Mouse (Mus musculus) heart, postnatal 36 days (tissue): ENCODE results near the gene Thy1. TPM values are rescaled to one million over a fixed set of nuclear protein-coding genes. Genes with fewer than 3 reads are reported as not detected.

ENCODE experiments used
- DNase-seq, 2 experiments: peaks; one replicate each; pipeline ENCODE4 v3.0.0; 2021 to 2022
- intact Hi-C: fragments of 180-260 bp; cut with DNase I; formaldehyde crosslinking; loops from one replicate; pipeline ENCODE4 v1.15.1; 2025
- total RNA-seq, 2 experiments: library from RNA; stranded (reverse); gene quantifications; 2 replicates each; pipeline ENCODE4 v1.2.3; 2021

Thy1 gene
- 10 to 100 TPM; 13.3 to 15.3 TPM for total RNA-seq

DNA sequence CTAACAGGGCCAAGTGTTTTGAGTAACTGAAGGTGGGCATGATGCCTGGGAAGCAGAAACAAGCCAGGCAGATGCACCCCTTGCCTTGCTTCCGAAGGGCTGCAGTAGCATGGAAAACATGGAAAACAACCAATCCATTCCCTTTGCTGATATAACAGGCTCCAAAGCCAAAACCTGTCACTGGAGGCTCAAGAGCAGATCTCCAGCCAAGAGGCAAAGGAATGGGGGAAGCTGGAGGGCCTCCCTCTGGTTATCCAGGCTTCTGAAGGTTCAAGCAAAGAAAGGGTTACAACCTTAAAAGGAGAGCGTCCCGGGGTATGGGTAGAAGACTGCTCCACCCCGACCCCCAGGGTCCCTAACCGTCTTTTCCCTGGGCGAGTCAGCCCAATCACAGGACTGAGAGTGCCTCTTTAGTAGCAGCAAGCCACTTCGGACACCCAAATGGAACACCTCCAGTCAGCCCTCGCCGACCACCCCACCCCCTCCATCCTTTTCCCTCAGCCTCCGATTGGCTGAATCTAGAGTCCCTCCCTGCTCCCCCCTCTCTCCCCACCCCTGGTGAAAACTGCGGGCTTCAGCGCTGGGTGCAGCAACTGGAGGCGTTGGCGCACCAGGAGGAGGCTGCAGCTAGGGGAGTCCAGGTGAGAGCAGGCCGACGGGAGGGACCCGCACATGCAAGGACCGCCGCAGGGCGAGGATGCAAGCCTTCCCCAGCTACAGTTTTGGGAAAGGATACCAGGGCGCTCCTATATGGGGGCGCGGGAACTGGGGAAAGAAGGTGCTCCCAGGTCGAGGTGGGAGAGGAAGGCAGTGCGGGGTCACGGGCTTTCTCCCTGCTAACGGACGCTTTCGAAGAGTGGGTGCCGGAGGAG is at the start of gene Thy1:
Thy1 (plus strand) TSS at position 549 of the 872 bp plus-strand sequence.
- intact Hi-C loops, result no loop called here
- peak; percentile 32 to 42 for DNase-seq

DNA sequence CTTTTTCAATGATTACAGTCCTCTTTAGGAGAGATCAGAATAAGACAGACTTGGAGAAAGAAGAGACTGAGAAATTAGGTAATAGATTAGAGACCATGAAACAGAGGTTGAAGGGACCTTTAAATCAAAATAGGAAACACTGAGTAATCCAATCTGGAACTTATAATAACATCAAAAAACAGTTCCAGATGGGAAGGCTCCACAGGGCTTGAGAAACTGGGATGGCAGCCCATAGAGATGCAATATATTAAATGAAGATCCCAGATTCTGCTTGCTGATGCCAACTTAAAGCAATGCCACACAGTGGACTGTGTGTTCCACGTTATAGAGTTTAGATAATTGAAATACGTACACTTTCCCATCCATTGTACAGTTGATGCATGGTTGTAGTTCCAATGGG is 45.5 kb upstream of the Thy1 start:
- no peak for DNase-seq
- intact Hi-C loops, result no loop called here

DNA sequence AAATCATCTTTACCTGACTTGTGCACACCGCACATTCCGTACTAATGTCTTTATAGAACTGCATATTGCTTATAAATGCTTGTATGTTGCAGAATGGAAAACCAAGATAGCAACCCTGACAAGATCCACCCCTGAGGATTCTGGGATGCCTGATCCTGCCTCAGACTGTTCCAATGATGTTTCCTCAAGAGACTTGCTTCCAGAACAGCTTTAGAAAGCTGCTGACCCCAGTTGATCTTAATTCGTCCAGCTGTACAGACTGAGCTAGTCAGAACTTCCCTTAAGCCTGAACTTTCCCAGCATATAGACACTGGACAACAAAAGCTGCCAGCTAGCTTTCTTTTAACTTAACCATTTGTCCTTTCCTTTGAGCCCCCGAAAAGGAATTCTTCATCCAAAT is 44.3 kb upstream of the Thy1 start:
- intact Hi-C loops, result no loop called here

DNA sequence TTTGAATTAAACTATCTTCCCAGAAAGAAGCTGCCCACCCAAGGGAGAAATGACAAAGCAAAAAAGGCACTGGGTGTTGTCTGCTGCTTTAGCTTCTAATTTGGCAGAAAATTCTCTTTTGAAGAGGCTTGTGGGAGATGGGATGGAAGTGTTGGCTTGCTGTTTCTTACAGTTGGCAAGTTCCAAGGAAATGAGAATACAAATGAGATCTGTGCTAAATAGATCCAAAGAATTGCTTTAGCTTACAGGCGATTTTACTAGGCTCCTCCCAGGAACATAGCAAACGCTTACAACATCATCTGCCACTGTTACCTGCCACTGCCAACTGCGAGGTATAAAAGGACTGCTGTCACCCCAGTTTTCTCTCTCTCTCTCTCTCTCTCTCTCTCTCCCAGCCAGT is 38.8 kb upstream of the Thy1 start:
- no peak for DNase-seq
- intact Hi-C loops, result no loop called here

More for the DNA sequence above, 44.3 kb upstream of the Thy1 start:
- peak in 1 of 2 experiments; percentile 7 for DNase-seq

DNA sequence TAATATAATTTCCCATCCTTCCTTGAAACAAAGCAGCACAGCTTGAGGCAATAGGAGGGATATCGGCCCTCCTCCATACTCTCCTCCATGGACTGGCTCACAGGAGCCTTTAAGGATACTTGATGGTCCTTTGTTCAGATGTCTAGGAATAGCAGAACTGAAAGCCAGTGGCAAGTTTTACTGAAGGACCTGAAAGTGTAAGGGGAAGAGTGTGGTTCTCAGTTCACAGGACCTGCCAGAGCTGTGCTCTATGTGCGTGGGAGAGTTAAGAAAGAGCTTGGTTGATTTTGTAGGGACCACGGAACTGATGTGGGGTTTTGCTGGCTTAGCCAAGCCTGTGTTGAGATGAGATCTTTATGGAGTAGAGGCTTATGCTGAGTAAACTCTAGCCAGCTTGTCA is 37.9 kb upstream of the Thy1 start:
- intact Hi-C loops, result no loop called here
- no peak for DNase-seq

DNA sequence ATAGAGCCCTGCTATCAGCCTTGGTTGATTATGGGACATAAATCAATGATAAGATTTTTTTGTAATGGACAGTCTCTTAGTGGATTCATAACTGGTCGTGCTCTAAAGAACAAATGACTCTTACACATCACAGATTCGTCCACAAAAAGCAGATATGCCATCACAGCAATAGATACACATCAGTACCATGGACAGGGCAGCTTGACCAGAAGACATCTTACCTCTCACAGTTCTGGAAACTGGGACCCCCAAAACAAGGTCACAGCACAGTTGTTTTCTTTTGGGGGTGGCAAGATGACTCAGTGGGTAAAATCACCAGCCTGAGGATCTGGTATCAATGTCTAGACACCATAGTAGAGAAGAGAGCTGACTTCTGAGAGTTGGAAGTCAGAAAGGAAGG is 35.9 kb upstream of the Thy1 start:
- no peak for DNase-seq
- intact Hi-C loops, result no loop called here

DNA sequence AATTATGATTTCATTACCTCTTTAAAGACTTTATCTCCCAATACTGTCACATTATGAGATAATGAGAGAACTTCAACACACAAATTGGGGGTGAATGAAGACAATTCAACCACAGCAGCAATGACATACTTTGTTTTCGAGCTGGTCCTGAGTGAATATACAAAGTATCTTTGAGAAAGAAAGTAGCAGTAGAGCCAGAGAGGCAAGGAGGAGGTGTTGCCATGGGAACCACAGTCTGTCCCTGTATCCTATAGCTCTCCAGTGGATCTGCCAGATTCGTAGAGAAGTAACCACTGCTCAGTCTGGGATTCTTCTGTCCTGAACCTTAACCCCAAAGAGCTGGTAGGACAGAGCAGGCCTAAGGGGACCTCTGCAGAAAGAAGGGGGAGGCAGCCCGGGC is 35.2 kb upstream of the Thy1 start:
- intact Hi-C loops, result no loop called here
- no peak for DNase-seq

DNA sequence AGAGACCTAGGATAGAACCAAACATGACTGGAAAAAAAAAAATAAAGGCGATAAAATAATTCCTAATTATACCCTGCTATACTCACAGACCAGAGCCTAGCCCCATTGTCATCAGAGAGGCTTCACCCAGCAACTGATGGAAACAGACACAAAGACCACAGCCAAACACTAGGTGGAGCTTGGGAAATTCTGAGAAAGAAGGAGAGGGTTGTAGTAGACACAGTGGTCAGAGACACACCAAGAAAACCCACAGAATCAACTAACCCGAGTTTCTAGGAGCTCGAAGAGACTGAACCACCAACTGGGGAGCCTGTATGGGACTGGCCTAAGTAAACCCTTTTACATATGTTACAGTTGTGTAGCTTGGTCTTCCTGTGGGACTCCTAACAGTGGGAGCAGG is 32.3 kb upstream of the Thy1 start:
- intact Hi-C loops, result no loop called here
- no peak for DNase-seq

DNA sequence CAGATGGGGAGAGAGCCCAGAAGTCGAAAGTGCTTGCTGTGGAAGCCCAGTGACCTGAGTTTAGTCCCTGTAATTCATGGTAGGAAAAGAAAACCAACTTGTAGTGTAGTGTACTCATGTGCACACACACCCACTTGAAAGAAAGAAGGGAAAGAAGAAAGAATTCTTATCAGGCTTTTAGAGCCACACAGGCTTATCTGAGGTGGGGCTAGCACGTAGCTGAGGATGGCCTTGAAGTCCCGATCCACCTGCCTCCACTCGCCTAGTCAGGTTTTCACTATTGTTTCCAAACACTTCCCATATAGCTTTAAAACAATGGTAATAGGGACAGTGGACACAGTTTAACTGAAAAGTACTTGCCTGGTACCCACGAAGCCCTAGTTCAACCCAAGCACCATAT is 31.5 kb upstream of the Thy1 start:
- intact Hi-C loops, result no loop called here

DNA sequence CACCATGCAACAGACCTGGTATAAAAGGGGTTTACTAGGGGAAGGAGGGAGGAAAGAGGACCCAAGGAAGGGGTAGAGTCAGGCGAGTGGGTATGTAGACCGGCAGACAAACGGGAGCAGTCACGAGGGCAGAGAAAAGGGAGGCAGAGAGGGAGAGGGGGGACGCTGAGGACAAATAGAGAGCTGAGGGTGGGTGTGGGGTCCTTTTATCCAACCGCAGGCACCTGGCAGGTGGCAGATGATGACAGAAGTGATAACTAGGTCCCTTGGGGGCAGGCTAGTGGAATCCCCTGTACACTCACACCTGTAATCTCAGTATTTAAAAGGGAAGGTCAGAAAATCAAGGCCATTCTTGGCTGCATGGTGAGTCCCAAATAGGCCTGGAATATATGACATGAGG is 31.0 kb upstream of the Thy1 start:
- intact Hi-C loops, result no loop called here
- no peak for DNase-seq

More for the DNA sequence above, 31.5 kb upstream of the Thy1 start:
- DNase-seq, result no peak

DNA sequence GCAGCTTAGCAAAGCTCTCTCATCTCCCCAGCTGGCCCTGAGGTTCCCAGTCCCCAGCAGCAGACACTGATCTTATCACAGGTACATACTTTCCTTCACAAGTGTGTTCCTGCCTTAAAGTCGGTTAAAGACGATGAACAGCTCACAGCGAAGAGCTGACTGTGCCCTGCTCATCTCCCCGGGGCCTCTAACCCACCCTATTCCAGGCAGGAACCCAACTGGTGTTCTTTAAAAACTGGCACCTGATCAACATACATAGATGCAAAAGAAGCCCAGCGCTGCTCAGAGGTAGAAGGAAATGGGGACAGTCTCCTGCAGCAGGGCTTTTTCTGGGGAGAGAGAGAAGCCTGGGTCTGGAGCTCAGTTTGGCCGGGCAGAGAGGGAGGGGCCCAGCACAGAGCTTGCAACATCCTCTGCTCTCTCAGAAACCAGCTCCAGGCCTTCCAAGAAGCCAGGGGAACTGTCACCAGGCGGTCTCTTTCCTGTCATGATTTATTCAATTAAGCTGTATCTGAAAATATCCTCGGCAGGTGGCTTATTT is 30.4 kb upstream of the Thy1 start:
- intact Hi-C loops, result no loop called here
- DNase-seq, result peak in 1 of 2 experiments; percentile 27

DNA sequence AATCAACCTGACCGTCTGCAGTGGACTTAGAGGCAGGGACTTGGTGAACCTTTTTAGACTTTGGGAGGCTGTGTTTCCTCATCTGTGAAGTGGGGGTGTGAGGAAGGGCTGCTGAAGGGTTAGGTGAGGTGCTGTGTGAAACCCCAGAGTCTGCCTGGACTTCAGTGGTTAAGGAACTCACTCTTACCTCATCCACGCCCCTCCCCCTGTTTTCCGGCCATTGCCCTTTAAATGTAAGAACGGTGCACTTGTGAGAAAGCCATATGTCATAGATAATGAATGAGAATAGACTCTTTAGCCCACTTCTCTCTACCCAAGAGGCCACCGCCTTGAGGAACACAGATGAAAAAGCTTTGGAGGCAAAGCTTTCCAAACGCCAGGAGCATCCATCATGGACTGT is 29.4 kb upstream of the Thy1 start:
- intact Hi-C loops, result no loop called here
- DNase-seq, result no peak

DNA sequence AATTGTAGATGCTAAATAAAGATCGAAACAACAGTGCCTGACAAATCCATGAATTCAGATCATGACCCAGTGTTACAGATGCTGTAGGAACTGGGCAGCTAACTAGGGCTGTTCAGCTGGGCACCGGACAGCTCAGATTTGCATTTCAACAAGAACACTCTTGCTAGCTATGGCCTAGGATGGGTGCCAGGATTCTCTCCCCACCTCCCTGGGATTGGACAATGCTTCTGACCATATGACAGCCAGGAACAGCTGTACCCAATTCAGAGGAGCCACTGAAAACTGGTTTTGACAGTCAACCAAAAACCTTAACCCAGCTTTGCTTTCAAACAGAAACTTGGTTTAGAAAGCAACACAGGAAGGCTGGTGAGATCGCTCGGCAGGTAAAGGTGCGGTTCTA is 26.9 kb upstream of the Thy1 start:
- DNase-seq, result no peak

DNA sequence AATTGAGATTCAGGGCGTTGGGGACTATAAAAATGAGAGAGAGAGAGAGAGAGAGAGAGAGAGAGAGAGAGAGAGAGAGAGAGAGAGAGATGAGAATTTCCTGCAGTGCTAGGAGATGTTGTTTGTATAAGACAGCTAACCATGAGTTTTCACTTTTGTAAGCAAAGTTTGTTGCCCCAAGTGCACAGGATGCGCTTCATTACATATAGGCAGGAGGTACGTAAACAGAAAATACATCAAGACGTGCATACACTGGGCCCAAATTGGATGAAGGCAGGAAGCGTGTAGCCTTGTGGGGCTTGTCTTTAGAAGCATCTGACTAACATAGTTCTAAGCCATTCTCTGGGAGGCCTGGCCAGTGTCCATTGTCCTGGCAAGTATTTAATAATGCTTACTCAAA is 25.3 kb upstream of the Thy1 start:
- intact Hi-C loops, result no loop called here
- DNase-seq, result no peak

More for the DNA sequence above, 26.9 kb upstream of the Thy1 start:
- intact Hi-C loops, result no loop called here

DNA sequence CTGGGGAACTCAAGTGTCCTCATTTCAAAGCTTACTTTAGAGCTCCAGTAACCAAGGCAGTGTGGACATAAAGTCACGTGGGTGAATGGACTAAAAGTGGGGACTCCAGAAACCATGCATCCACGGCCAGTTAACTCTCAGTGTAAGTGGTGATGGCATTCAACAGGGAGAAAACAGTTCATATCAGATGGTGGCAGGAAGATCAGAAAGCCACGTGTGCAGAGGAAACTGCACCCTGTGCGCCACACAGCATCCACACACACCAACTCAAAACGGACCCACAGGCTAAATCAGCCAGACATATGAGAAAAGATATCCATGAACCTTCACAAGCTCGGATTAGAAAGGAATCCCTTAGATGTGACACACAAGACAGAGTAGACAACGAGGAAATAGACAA is 23.2 kb upstream of the Thy1 start:
- DNase-seq, result no peak
- intact Hi-C loops, result no loop called here

DNA sequence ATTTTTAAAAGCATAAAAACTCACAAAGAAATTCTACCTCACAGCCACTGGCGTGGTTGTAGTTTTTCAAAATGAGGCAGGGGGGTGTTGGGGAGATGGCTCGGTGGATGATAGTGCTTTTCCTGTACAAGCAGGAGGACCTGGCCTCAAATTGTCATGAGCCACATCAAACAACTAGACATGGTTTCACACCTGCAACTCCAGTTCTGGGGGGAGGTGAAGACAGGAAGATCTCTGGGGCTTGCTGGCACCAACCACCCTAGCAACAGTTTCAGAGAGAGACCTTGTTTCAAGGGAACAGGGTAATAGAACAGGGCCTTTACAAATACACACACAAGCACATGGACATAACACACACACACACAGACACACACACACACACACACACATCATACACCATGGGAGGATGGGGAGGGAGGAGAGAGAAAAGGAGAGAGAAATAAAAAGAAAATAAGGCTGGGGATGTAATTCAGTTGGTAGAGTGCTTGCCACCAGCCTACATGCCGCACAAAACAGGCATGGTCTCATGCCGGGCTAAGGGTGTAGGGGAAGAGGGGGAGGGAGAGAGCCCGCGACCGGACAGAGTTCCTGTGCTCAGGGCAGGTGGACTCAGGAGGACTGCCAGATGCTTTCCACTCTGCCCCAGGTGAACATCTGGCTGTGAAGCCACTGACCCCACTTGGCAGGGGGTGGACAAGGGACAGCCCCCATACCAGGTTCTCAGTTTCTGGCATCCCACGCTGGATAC is 20.9 kb upstream of the Thy1 start:
- intact Hi-C loops, result no loop called here
- DNase-seq, result no peak

DNA sequence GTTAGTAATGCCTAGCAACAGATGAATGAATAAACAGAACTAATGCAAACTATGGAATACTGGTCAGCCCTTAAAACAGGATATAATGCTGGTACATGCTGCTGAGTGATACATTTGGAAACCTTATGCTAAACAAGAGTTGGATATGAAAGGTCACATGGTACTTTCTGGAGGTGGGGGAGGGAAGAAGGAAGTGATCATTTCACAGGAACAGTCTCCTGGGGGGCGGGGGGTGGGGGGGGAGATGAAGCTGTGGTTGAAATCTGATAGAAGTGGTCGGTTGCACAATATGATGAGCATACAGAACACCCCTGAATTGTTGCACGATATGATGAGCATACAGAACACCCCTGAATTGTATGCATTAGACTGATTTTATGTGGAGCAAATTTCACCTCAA is 19.1 kb upstream of the Thy1 start:
- intact Hi-C loops, result no loop called here
- DNase-seq, result no peak

DNA sequence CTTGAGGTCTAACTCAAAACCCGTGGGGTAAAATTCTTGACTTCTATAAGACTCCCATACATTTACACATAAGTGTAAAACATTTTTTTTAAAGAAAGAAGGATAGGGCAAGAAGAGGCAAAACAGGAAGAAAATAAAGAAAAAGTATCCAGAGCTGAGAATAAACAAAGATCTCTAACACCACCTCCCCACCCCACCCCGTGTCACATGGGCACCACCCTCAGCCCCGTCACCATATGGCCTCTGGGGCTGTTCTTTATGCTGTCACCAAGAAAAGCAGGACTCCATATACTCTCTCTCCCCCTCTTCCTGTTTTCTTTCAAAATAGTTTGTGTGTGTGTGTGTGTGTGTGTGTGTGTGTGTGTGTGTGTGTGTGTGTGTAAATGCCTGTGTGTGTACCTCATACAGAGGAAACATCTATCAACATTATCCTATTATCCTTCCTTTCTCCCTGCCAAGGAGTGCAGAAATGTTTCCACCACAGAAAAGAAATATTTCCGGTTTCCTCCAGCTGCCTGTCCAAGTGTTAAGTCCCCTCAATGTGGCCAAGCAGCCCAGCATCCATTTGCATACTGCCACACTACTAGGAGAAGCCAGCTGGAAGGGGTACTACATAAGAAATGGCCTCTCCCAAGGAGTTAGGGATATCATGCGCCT is 13.5 kb upstream of the Thy1 start:
- intact Hi-C loops, result no loop called here
- no peak for DNase-seq

DNA sequence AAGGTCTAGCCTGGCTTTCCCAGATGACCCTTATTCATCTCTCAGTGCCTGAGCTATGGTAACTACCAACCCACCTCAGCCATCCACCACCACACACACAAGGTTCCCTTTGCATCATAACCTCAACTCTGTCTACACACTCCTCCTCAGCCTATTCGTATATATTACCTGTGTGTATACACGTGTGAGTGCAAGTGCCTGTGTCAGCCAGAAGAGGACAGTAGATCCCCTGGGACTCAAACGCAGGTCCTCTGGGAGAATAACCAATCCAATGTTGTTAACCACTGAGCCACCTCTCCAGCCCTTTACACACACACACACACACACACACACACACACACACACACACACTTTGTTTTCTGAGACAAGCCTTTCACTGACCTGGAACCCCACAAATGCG is 12.5 kb upstream of the Thy1 start:
- intact Hi-C loops, result no loop called here

DNA sequence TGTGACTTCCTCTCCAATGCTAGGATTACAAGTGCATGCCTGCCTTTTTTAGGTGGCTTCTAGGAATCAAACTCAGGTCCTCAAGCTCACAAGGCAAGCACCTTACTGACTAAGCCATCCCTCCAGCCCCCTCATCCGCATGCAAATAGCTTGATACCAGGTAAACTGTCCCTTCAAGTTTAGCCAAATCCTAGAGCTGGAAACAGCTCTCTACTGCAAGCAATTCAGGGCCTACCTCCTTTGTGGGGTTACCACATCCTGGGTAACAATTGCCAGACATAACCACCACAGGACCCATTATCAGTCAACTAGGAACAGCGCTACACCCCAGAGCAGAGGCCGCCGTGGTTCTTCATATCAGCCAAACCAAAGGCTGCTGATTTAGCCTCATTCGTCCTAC is 12.1 kb upstream of the Thy1 start:
- DNase-seq, result no peak
- intact Hi-C loops, result no loop called here

More for the DNA sequence above, 12.5 kb upstream of the Thy1 start:
- no peak for DNase-seq

DNA sequence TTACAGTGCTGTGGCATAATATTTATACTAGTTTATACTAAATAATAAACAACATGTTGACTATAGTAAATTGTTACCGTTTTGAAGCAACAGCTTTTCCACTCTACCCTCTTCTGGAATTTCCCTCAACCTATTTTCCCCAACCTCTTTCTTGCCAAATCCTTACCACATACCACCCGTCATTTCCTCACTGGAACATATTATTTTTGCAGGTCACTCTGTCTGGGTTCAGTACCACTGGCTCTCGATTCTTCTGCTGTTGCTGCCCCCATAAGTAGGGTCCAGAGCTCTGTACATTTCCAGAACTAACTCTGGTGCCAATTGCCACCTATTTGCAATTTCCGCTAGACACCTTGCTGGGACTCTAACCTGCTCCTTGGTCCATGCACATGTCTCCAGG is 11.2 kb upstream of the Thy1 start:
- intact Hi-C loops, result no loop called here

More for the DNA sequence above, 11.2 kb upstream of the Thy1 start:
- DNase-seq, result no peak
